In genomic region chr1:36475480-36476110, GRCm38 (mm10) we compare ENCODE assay signal across 8 mouse cellular contexts. TPM values are rescaled to one million over a fixed set of nuclear protein-coding genes. Genes with fewer than 3 reads are reported as not detected.
DNase-seq lines count a peak whose midpoint lies in the region; ATAC-seq and TF ChIP-seq lines count a peak whose summit lies in the region.

No protein-coding gene starts in this region.

- no peak for TF ChIP-seq CTCF in heart, adult 2 months (IDR thresholded peaks at IDR 0.05)

- peak overlapping the region; percentile 38; the same call in 1 of the 2 replicates for H3K4me2 ChIP-seq in heart, embryonic 11.5 days
- H3K4me2 ChIP-seq in embryonic facial prominence, embryonic 13.5 days = peak overlapping the region; percentile 84
- H3K4me2 ChIP-seq in midbrain, embryonic 15.5 days = peak overlapping the region; percentile 80

- no peaks in the 10 kb centered on the region for H3K9me3 ChIP-seq in heart, embryonic 11.5 days (replicated peaks; ENCODE audit: control insufficient read depth, low read length)
- no peaks in the 10 kb centered on the region for H3K9me3 ChIP-seq in embryonic facial prominence, embryonic 13.5 days
- H3K9me3 ChIP-seq in midbrain, embryonic 15.5 days = no peaks in the 10 kb centered on the region

- intact Hi-C loops in heart, adult 2 months (cut with DNase I) = no loop called here

- peaks cover 24% of the 10 kb centered on the region for H3K4me1 ChIP-seq in heart, embryonic 11.5 days (ENCODE audit: control insufficient read depth, insufficient read depth, low read length)
- peaks cover 9% of the 10 kb centered on the region for H3K4me1 ChIP-seq in heart, adult 2 months (ENCODE audit: control insufficient read depth, insufficient read depth, low read length)
- H3K4me1 ChIP-seq in embryonic facial prominence, embryonic 13.5 days = peaks cover 70% of the 10 kb centered on the region
- peaks cover 54% of the 10 kb centered on the region for H3K4me1 ChIP-seq in midbrain, embryonic 15.5 days

- no peak overlapping the region for H3K4me3 ChIP-seq in heart, embryonic 11.5 days (ENCODE audit: low read depth, low read length)
- H3K4me3 ChIP-seq in heart, adult 2 months = no peak overlapping the region
- peak overlapping the region; percentile 70 for H3K4me3 ChIP-seq in embryonic facial prominence, embryonic 13.5 days
- no peak overlapping the region for H3K4me3 ChIP-seq in midbrain, embryonic 15.5 days

- no peak for TF ChIP-seq POLR2A in heart, adult 2 months (IDR thresholded peaks at IDR 0.05; ENCODE audit: insufficient read depth, low read depth, low read length)

- no peak overlapping the region for H3K27ac ChIP-seq in heart, embryonic 11.5 days (ENCODE audit: low read depth, low read length)
- no peak overlapping the region for H3K27ac ChIP-seq in heart, adult 2 months
- H3K27ac ChIP-seq in embryonic facial prominence, embryonic 13.5 days = peak overlapping the region; percentile 80
- no peak overlapping the region for H3K27ac ChIP-seq in midbrain, embryonic 15.5 days

- no peak for ATAC-seq in heart, embryonic 11.5 days (replicated peaks; ENCODE audit: insufficient number of reproducible peaks, low FRiP score, low TSS enrichment)
- ATAC-seq in embryonic facial prominence, embryonic 13.5 days (ENCODE audit: insufficient number of reproducible peaks, insufficient read depth, low FRiP score, low TSS enrichment, low read depth) = no peak
- ATAC-seq in midbrain, embryonic 15.5 days (replicated peaks) = no peak

- H3K79me2 ChIP-seq in heart, adult 2 months (replicated peaks; ENCODE audit: control insufficient read depth, insufficient read depth, low read length) = no peaks in the 10 kb centered on the region

- no peak overlapping the region for H3K9ac ChIP-seq in heart, embryonic 11.5 days (ENCODE audit: low read depth, low read length)
- H3K9ac ChIP-seq in heart, adult 2 months (ENCODE audit: low read depth, low read length) = no peak overlapping the region
- peak overlapping the region; percentile 57 for H3K9ac ChIP-seq in embryonic facial prominence, embryonic 13.5 days
- H3K9ac ChIP-seq in midbrain, embryonic 15.5 days = no peak overlapping the region

- no peak for DNase-seq in heart, adult 2 months
- DNase-seq in kidney, adult 9 months = peak; percentile 67
- no peak for DNase-seq in spleen, postnatal 36 days (ENCODE audit: low spot score in 2 of 2)
- no peak for DNase-seq in layer of hippocampus, adult 18-20 months (ENCODE audit: low spot score in 2 of 2)
- no peak for DNase-seq in frontal cortex, postnatal 14 days (ENCODE audit: low spot score in 2 of 2)

- 59% methylated on average over 8 of the region's 8 CpGs for WGBS in heart, embryonic 11.5 days (ENCODE audit: insufficient replicate concordance)
- 52% methylated on average over 8 of the region's 8 CpGs for WGBS in heart, adult 2 months
- 36% methylated on average over 8 of the region's 8 CpGs for WGBS in embryonic facial prominence, embryonic 13.5 days
- 55% methylated on average over 8 of the region's 8 CpGs for WGBS in midbrain, embryonic 15.5 days

- no peaks in the 10 kb centered on the region for H3K36me3 ChIP-seq in heart, embryonic 11.5 days (ENCODE audit: control insufficient read depth, insufficient read depth, low read length)
- H3K36me3 ChIP-seq in heart, adult 2 months (ENCODE audit: control insufficient read depth, insufficient read depth, low read length) = no peaks in the 10 kb centered on the region
- H3K36me3 ChIP-seq in embryonic facial prominence, embryonic 13.5 days = no peaks in the 10 kb centered on the region
- H3K36me3 ChIP-seq in midbrain, embryonic 15.5 days (replicated peaks) = no peaks in the 10 kb centered on the region

- no peak for TF ChIP-seq EP300 in heart, adult 2 months (IDR thresholded peaks at IDR 0.05; ENCODE audit: insufficient read depth, low read depth, low read length)

- H3K27me3 ChIP-seq in heart, embryonic 11.5 days (ENCODE audit: control insufficient read depth, insufficient read depth, low read length) = no peaks in the 10 kb centered on the region
- H3K27me3 ChIP-seq in heart, adult 2 months (ENCODE audit: control insufficient read depth, insufficient read depth, low read length) = no peaks in the 10 kb centered on the region
- H3K27me3 ChIP-seq in embryonic facial prominence, embryonic 13.5 days = no peaks in the 10 kb centered on the region
- no peaks in the 10 kb centered on the region for H3K27me3 ChIP-seq in midbrain, embryonic 15.5 days (replicated peaks)

RNA-seq across cellular contexts. Expression of gene Cnnm4, which starts 4.2 kb away (rescaled TPM):
- polyA plus RNA-seq in heart, embryonic 11.5 days (2014; fragmentation: Nextera tagmentation; extraction: Ambion mirVana) = 6.6 and 6.9 TPM in 2 replicates
- total RNA-seq in heart, adult 2 months (2021) = 1 to 10 TPM; 4.4 to 4.6 TPM
- 3.9 and 4.4 TPM in 2 replicates for polyA plus RNA-seq in heart, adult 2 months (2012; rRNA removed)
- polyA plus RNA-seq in embryonic facial prominence, embryonic 13.5 days (2015; fragmentation: Nextera tagmentation; extraction: Ambion mirVana) = 15.6 and 16.2 TPM in 2 replicates
- polyA plus RNA-seq in midbrain, embryonic 15.5 days (2015; fragmentation: Nextera tagmentation; extraction: Ambion mirVana) = 11.0 and 11.1 TPM in 2 replicates
- total RNA-seq in layer of hippocampus, adult 18-20 months (2021) = 10 to 100 TPM; 15.6 to 16.6 TPM

RNA-seq across cellular contexts. Expression of gene Lman2l, which starts 30.5 kb away (rescaled TPM):
- 31.3 and 31.4 TPM in 2 replicates for polyA plus RNA-seq in heart, embryonic 11.5 days (2014; fragmentation: Nextera tagmentation; extraction: Ambion mirVana)
- total RNA-seq in heart, adult 2 months (2021) = 10 to 100 TPM; 26.3 to 26.5 TPM
- polyA plus RNA-seq in heart, adult 2 months (2012; rRNA removed) = 16.8 and 25.7 TPM in 2 replicates
- 53.4 TPM in 2 replicates for polyA plus RNA-seq in embryonic facial prominence, embryonic 13.5 days (2015; fragmentation: Nextera tagmentation; extraction: Ambion mirVana)
- 67.3 and 74.5 TPM in 2 replicates for polyA plus RNA-seq in midbrain, embryonic 15.5 days (2015; fragmentation: Nextera tagmentation; extraction: Ambion mirVana)
- total RNA-seq in layer of hippocampus, adult 18-20 months (2021) = 10 to 100 TPM; 72.1 to 77.4 TPM

RNA-seq across cellular contexts. Expression of gene Cnnm3, which starts 36.1 kb away (rescaled TPM):
- 2.5 and 3.9 TPM in 2 replicates for polyA plus RNA-seq in heart, embryonic 11.5 days (2014; fragmentation: Nextera tagmentation; extraction: Ambion mirVana)
- total RNA-seq in heart, adult 2 months (2021) = 10 to 100 TPM; 11.1 to 15.1 TPM
- 14.1 and 15.6 TPM in 2 replicates for polyA plus RNA-seq in heart, adult 2 months (2012; rRNA removed)
- polyA plus RNA-seq in embryonic facial prominence, embryonic 13.5 days (2015; fragmentation: Nextera tagmentation; extraction: Ambion mirVana) = 3.4 and 3.8 TPM in 2 replicates
- polyA plus RNA-seq in midbrain, embryonic 15.5 days (2015; fragmentation: Nextera tagmentation; extraction: Ambion mirVana) = 5.2 and 5.8 TPM in 2 replicates
- total RNA-seq in layer of hippocampus, adult 18-20 months (2021) = 10 to 100 TPM; 40.8 to 41.3 TPM
